Mouse (Mus musculus) ZHBTc4 (cell line): ENCODE results near the gene Lmf1.

Experiments used
- DNase-seq: peaks from one replicate; pipeline ENCODE4 v3.0.0-alpha.2; 2011; ENCODE audit warnings: low read depth, low spot score

Gene Lmf1

GRCm38 (mm10) chr17:25602366-25602765 lies 23.5 kb downstream of the Lmf1 start:
- DNase-seq, result no peak

- no peak for DNase-seq
Measured at GRCm38 (mm10) chr17:25604234-25604633, 25.3 kb downstream of the Lmf1 start.

- no peak for DNase-seq
Measured at GRCm38 (mm10) chr17:25608137-25608785, 29.4 kb downstream of the Lmf1 start.

- DNase-seq, result no peak
Measured at GRCm38 (mm10) chr17:25608821-25609505, 30.1 kb downstream of the Lmf1 start.

GRCm38 (mm10) chr17:25609506-25609828 lies 30.6 kb downstream of the Lmf1 start:
- DNase-seq, result no peak

GRCm38 (mm10) chr17:25610151-25610550 lies 31.3 kb downstream of the Lmf1 start:
- no peak for DNase-seq

- peak; percentile 36 for DNase-seq
Measured at GRCm38 (mm10) chr17:25612537-25612936, 33.7 kb downstream of the Lmf1 start.

GRCm38 (mm10) chr17:25613323-25613722 lies 34.4 kb downstream of the Lmf1 start:
- peak; percentile 24 for DNase-seq

- DNase-seq, result no peak
Measured at GRCm38 (mm10) chr17:25614723-25615510, 36.0 kb downstream of the Lmf1 start.

GRCm38 (mm10) chr17:25618508-25619056 lies 39.7 kb downstream of the Lmf1 start:
- DNase-seq, result peak; percentile 18

GRCm38 (mm10) chr17:25623441-25623840 lies 44.6 kb downstream of the Lmf1 start:
- no peak for DNase-seq

- no peak for DNase-seq
Measured at GRCm38 (mm10) chr17:25623935-25624334, 45.0 kb downstream of the Lmf1 start.

- no peak for DNase-seq
Measured at GRCm38 (mm10) chr17:25624446-25625119, 45.7 kb downstream of the Lmf1 start.

- no peak for DNase-seq
Measured at GRCm38 (mm10) chr17:25625282-25625681, 46.4 kb downstream of the Lmf1 start.

GRCm38 (mm10) chr17:25626196-25627043 lies 47.5 kb downstream of the Lmf1 start:
- DNase-seq, result no peak

- no peak for DNase-seq
Measured at GRCm38 (mm10) chr17:25630313-25630712, 51.4 kb downstream of the Lmf1 start.

GRCm38 (mm10) chr17:25634070-25634469 lies 55.2 kb downstream of the Lmf1 start:
- no peak for DNase-seq

- no peak for DNase-seq
Measured at GRCm38 (mm10) chr17:25635387-25635786, 56.5 kb downstream of the Lmf1 start.

GRCm38 (mm10) chr17:25635806-25636205 lies 56.9 kb downstream of the Lmf1 start:
- DNase-seq, result no peak

GRCm38 (mm10) chr17:25637986-25638385 lies 59.1 kb downstream of the Lmf1 start:
- no peak for DNase-seq

- DNase-seq, result no peak
Measured at GRCm38 (mm10) chr17:25638442-25638841, 59.6 kb downstream of the Lmf1 start.
